Mouse (Mus musculus) urinary bladder, postnatal 4 days (tissue): ENCODE results near the gene Sugp2.

ENCODE experiments used
- DNase-seq, 2 experiments: peaks; one replicate each; pipeline ENCODE4 v3.0.0; 2021 to 2022; ENCODE audit warnings: low spot score in 2 of 2

Gene Sugp2

DNA sequence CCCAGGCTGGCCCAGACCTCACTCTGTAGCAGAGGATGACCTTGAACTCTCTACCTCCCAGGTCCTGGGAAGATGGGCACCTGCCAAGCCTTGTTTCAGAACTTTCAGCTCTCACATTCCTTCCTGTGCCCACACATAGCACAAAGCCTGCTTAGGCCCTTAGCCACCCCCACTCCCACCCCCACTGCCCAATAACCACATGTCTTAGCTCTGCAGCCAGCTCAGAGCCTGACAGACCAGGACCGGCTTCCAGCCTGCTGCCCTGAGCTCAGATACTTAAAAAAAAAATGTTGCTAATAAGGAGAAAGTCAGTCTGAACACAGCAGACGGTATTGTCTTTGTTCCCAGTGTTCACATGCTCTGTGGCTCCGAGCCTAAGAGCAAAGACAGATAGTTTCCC, 47.0 kb downstream of the Sugp2 start:
- no peak for DNase-seq

DNA sequence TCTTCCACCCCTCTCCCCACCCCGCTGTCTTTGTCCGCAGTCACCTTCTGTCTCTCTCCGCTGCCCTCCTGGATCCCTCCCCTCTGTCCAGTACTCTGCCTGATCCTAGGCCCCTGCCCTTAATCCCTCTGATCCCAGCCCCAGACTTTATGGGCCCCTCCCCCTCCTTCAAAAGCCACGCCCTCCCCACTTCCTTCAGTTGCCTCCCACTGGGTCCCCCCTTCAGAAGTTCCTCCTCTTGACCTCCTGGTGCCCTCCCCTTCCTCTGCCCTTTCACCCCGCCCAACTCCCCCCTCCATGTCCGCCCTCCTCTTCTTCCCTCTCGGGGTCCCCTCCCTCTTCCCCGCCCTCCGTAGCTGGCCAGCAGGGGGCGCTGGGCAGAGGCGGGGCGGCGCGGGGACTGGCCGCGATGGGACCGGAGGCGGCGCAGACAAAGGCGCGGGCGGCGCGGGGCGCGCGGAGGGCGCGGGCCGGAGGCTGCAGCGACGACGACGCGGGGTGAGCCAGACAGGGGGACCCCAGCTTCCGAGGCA, 48.6 kb downstream of the Sugp2 start, which contains the start of gene Homer3:
Homer3 (plus strand) TSS at position 225 of the 533 bp plus-strand sequence.
- peak; percentile 89 to 93 for DNase-seq

DNA sequence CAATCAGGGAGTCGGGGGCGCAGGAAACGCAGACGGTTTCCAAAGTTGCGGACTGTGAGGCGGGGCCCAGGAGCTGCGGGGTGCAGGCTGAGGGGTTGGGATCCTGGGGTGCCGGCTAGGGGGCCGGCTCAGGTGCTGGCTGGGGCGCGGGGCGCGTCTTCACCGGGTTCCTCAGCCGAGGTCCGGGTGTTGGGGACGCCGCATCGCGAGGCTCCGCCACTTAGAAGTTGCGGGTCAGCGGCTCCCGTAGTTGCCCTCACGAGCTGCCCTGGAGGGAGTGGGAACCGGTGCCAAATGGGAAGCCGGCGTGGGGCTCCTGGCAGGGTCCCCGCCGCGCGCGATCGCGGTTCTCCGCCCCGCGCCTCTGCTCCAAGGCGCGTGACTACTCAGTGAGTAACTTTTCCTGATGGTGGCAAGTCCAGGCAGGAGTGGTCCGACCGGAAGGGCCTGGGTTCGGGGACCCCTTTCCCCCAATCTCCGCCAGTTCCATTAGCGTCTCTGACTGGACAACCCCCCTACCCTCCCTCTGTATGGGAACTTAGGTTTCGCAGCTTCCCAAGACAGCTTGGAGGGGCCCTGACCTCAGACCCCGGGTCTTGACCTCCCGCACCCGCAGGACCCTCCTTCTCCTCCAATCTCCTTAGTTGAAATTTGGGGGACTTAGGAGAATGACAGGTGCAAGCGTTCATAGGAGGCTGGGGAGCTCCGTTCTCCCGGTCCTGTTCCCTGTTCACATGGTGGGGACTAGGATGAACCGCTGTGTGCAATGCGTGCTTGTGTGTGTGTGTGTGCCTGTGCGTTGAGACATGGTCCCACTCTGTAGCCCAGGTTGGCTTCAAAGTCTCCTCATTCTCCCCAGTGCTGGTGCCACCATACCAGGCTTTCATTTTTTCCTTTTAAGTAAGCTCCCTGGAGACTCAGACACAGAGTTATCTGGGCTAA, 49.4 kb downstream of the Sugp2 start:
- DNase-seq, result peak in 1 of 2 experiments; percentile 37

DNA sequence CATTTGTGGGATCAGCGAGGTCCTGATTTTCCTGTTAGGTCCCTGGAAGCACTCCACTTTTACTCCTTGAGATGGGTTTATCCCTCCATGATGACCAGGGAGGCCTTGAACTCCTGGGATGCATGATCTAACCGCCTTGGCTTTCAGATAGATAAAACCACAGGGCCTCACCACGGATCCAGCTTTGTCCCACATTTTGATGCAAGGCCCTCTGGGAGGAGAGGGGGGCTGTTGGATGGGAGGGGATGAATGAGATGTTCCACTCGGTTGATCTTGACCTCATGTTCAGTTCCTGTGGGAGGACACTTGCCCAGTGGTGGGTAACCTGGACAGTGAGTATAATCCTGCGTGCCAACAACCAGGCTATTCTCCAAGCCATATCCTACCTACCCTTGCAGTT, 50.4 kb downstream of the Sugp2 start:
- no peak for DNase-seq

DNA sequence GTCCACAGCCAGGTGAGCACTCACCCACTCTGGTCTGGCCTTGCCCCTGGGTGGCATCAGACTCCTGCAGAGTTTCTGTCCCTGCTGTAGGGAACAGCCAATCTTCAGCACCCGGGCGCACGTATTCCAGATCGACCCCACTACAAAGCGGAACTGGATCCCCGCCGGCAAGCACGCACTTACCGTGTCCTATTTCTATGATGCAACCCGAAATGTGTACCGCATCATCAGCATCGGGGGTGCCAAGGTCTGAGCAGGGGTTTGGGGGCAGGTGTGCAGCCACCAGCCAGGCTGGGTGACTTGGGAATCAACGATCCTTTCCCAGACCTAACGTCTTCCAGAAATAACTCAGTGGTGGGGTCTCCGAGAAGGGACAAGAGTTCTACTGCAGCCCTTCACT, 51.3 kb downstream of the Sugp2 start:
- no peak for DNase-seq

DNA sequence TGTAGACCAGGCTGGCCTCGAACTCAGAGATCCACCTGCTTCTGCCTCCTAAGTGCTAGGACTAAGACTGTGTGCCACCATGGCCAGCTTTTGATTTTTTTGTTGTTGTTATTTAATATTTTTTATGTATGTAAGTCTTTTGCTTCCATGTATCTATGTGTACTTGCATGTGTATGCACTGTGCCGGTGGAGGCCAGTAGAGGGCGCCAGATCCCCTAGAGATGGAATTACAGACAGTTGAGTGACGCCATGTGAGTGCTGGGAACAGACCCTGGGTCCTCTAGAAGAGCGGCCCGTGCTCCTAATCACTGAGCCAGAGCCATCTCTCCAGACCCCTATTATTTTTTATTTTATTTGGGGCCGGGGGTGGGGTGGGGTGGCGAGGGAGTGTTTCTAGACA, 52.7 kb downstream of the Sugp2 start:
- no peak for DNase-seq

DNA sequence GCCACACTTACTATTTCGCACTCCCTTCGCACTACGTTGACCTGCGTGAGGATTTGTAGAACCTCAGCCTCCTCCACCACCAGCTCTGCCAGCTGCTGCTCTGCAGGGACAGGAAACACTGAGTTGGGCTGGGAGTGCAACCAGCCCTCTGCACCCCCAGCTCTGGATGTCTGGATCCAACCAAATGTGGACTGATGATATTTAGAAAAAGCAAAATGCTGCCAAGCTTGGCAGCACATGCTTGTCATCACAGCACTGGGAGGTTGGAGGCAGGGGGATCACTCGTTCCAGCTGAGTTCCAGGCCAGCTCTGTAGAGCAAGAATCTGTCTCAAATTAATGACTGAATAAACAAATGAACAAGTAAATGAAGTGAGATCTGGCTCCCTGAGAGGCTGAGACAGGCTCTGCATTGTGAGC, 60.0 kb downstream of the Sugp2 start:
- DNase-seq, result no peak

DNA sequence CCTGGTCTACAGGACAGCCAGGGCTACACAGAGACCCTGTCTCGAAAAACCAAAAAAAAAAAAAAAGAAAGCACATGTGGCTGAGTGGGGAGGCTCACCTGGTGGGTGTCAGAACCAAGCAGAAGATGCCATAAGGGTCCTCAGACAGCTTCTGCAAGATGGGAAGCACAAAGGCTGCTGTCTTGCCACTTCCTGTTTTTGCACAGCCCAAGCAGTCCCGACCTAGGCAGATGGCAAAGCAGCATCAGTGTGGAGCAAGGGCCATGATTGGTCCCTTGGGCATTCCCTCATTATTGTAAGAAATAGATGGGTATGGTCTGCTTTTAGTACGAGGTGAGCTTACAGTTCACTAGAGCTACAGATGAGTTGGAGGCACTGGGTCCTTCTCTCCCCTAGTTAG, 66.9 kb downstream of the Sugp2 start:
- no peak for DNase-seq

DNA sequence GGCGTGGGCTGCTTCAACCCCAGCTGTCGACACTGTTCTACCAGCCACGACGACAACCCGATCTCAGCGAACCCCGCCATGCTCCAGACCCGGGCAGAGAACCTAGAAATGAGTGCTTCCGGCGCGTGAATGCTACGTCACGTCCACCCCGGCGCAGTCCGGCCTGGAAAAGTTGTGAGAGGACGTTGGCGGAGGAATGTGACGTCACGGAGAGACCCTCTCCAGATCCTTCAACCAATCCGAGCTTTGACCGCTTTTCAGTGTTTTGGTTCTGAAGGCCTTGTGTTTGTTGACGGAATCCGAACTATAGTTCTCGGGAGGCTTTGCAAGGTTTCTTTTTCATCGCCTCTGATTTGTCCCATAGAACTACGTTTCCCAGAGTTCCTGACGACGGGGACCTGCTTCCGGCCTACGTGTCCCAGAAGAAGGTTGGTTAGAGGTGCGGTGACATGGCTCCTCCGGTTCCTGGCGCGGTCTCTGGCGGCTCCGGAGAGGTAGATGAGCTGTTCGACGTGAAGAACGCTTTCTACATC, 68.4 kb downstream of the Sugp2 start, which contains the start of the genes Ddx49 and Cope:
Ddx49 (minus strand) TSS at position 132 of the 533 bp plus-strand sequence.
Cope (plus strand) TSS at position 161 of the 533 bp plus-strand sequence.
- peak; percentile 87 to 92 for DNase-seq

DNA sequence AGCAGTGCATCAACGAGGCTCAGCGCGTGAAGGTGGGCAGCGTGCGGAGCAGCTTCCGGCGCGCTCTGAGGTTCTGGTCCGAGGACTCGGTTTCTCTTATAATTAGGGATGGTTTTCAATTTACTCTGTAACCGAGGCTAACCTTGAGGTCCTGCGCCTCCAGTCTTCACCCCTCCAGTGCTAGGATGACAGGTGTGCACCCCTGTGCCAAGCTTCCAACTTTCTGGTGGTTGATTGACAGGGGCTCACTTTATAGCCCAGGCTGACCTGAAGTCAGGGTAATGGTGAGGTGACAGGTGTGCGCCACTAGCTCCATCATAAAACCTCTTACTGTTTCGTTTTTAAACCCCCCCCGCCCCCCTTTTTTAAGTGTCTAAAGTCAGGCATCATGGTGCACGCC, 68.9 kb downstream of the Sugp2 start:
- no peak for DNase-seq

DNA sequence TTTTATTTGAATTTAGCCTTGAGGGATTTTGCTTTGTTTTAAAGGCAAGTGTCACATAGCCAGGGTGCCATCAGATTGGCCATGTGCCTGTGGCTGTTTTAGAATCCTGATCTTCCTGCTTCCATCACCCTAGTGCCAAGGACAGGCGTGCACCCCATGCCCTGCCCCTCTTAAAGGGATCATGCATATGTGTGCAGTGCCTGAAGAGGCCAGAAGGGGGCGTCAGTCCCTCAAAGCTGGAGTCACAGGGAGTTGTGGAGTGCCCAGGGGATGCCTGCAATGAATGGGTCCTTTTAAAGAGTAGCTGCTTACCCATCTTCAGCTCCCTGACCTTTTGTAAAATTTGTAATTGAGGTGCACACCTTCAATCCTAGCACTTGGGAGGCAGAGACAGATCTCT, 75.3 kb downstream of the Sugp2 start:
- DNase-seq, result no peak

DNA sequence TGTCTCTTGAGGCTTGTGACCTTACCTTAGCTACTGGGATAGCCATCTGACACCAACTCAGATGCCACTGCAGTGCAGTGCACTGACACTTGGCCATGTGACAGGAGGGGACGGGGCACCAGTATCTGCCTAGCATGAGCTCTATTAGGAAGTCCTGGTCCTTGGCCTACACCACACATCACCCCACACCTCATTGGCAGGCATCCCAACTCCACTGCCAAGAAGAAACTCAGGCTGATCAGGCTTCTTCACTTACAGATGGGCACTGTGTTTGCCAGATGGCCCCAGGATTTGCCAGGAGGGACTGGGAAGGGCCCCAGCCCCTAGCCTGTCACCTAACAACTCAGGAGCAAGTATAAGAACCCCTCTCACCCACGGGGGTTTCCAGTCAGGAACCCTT, 79.4 kb downstream of the Sugp2 start:
- DNase-seq, result no peak

DNA sequence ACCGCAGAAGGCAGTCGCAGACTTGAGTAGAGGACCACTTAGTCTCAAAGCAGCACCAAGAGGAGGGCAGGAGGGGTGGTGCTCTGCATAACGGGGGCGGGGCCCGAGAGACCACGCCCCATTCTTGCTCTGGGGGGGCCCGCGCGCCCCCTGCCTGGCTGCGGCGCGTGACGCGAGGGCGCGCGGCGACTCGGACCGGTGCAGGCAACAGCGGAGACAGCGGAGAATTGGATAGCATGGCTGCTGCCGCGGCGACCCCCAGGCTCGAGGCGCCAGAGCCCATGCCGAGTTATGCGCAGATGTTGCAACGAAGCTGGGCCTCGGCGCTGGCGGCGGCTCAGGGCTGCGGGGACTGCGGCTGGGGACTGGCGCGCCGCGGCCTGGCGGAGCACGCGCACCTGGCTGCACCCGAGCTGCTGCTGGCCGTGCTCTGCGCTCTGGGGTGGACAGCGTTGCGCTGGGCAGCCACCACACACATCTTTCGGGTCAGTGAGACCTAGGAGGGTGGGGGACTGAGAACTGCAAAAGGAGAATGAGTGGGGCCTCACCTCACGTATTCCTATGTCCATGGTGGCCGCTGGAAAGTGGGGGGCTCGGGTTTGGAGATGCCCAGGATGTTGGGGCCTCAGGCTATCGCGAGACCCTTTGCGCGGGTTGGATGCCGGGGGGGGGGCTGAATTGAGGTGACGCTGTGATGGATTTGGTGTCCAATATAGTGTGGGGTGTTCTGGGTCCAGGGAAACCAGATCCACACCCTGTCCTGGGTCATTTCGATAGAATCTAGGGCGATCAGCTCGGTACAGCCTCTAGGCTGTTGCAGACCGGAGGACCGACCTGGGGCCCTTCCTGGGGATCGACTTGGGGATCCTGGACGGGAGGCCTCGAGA, 81.8 kb downstream of the Sugp2 start, which contains the start of gene Cers1:
Cers1 (plus strand) TSS at position 152 of the 887 bp plus-strand sequence.
- DNase-seq, result peak in 1 of 2 experiments; percentile 62

DNA sequence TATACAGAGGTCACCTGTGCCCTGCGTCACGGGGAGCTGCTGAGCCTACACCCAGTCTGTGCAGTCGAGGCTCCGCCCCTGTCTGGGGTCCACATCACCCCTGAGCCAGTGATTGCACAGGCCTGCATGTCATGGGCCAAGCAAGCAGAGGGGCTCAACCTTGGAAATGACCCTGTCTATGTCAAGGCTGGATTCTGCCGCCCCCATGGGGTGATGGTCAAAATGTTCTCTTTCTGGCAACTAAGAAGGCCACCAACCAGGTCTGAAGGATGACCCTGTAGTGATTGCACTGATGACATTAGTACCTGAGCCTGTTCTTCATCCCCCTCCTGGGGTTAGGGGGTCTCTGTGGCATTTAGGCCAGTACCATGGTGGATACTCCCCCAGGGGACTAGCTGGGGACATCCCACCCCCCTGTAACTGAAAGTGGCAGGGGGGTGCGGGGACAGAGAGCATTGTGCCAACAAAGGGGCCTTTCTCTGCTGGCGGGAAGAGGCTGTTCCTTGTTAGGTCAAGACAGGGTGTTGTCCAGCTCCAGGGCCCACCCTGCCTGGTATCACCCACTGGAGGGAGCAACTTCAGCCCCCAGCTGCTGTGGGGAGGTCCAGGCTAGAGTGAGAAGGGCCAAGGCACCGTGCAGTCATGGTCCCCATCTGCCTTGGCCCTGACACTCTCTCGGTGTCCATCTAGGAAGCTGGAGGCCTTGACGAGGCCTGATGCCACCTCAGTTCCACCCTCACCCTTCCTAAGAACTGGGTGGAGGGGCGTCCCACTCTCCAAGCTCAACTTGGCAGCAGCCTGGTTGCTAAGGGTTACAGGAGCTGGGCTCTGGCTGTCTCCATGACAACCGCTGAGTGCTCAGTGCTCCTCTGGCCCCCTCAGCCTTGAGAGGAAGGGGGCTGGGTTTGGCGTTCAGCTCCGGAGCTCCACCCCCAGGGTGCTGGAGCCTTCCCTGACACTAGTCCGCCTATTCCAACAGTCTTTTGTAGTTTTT, 82.8 kb downstream of the Sugp2 start:
- peak in 1 of 2 experiments; percentile 70 for DNase-seq

DNA sequence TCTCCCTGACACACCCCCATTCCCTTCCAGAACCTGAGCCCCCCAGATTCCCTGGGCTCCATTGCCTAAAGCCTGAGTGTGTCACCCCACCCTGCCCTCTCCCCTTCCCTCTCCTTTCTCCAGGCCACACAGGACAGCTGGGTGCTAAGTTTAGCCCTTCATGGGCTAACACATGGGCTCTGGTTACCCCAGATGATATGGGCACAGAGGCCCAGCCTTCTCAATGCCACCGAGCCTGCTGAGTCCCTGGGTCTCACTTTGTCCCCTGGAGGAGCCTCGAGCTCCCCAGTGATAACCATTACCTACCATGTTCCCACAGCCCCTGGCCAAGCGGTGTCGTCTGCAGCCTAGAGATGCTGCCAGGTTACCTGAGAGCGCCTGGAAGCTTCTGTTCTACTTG, 83.8 kb downstream of the Sugp2 start:
- no peak for DNase-seq

DNA sequence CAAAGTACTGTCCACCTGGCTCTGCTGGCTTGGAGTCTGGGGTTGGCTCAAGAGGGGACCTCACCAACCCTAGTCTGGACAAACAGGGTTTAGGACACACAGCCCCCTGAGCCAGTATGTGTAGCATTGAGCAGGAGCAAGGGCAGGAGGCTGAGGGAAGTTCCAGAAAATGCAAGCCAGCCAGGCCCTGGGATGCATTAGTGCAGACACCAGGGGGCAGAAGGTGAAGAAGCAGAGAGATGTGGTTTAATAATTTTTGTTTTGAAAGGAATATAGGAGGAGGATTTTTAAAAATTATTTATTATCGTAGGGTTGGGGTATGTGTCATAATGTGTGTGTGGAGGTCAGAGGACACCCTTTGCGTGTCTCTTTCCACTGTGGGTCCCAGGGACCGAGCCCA, 89.7 kb downstream of the Sugp2 start:
- DNase-seq, result no peak

DNA sequence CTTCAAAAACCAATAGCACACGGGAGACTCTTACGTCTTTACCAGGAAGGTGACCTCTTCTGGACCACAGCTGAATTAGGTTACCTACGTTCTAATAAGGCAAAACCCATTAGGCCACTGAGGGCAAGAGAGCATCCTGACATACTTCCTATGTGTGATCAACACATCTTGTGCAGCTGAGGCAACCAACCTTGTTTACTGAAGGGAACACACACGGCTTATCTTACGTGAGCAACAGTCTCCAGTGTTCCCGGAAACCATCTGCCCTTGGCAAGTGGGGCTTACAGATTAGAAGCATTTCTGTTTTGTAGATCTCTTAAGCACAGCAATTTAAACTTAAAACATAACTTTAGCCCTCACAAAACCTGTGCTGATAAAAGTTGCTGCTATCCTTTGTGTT, 93.5 kb downstream of the Sugp2 start:
- DNase-seq, result no peak

DNA sequence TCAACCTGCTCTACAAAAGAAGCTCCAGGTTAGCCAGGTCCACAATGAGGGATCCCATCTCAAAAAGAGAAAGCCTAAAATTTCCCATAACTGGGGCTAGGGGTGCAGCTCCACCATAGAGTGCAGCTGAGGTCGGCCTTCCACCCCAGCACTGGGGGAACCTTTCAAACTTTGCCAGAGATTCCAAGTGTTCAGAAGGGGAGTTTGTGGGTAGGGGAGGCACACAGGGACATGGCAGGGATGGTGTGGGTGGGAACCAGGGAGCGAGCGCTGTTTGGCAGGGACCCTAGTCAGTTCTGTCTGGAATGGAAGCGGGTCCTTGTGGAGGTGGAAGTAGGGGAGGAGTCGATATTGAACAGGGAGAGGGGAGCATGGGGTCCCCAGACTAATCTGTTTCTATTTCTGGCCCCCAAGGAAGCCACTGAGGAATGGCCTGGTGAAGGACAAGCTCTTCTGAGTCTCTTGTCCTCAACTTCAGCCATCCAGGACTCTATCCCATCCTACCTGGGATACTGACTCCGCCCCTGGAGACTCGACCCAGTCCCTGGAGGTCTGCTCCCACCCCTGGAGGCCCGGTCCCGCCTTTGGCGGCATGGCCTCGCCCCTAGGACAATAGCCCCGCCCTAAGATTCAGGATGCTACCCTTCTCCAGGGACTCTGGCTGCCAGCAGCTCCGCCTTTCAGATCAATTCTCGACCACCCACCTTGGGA, 95.3 kb downstream of the Sugp2 start, which contains the start of gene Gdf1:
Gdf1 (plus strand) TSS at position 694 of the 711 bp plus-strand sequence.
- DNase-seq, result no peak
